Mouse (Mus musculus): Measurements from ENCODE around the gene Scimp. TPM values are rescaled to one million over a fixed set of nuclear protein-coding genes. Genes with fewer than 3 reads are reported as not detected.

Gene Scimp
- total and polyA plus RNA-seq, 3 experiments: 0.27 to 0.84 (median 0.70) TPM

DNA sequence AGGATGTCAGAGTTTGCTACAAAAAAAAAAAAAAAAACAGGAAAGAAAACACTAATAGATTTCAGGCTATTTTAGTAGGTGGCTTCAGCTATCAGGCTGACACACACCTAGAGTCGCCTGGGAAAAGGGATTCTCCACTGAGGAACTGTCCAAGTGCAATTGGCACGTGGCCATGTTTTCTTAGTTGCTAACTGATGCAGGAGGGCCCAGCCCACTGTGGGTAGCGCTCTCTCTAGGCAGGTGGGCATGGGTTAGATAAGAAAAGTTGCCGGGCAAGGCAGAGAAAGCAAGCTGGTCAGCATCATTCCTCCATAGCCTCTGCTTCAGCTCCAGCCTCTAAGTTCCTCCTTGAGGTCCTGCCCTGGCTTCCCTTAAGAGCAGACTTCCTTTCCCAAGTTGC, 4.4 kb upstream of the Scimp start:
- H3K36me3 ChIP-seq (ENCODE audit: control insufficient read depth, insufficient read depth, low read length): no peaks in the 10 kb centered on the region
- no peaks in the 10 kb centered on the region for H3K79me2 ChIP-seq (replicated peaks; ENCODE audit: control insufficient read depth, insufficient read depth, low read length)
- 53% methylated on average over 4 of the region's 4 CpGs for WGBS
- peaks cover 2% of the 10 kb centered on the region; the same call in 1 of the 2 replicates for H3K4me1 ChIP-seq (ENCODE audit: control insufficient read depth, insufficient read depth, low read length)
- H3K4me3 ChIP-seq: no peak overlapping the region
- H3K9ac ChIP-seq (ENCODE audit: low read depth, low read length): no peak overlapping the region
- TF ChIP-seq EP300 (IDR thresholded peaks at IDR 0.05; ENCODE audit: insufficient read depth, low read depth, low read length) (no peak), POLR2A (IDR thresholded peaks at IDR 0.05; ENCODE audit: insufficient read depth, low read depth, low read length) (no peak), CTCF (IDR thresholded peaks at IDR 0.05) (no peak)
- intact Hi-C loops (cut with DNase I): no loop called here
- H3K27ac ChIP-seq: no peak overlapping the region
- H3K27me3 ChIP-seq (ENCODE audit: control insufficient read depth, insufficient read depth, low read length): no peaks in the 10 kb centered on the region
- DNase-seq: no peak

DNA sequence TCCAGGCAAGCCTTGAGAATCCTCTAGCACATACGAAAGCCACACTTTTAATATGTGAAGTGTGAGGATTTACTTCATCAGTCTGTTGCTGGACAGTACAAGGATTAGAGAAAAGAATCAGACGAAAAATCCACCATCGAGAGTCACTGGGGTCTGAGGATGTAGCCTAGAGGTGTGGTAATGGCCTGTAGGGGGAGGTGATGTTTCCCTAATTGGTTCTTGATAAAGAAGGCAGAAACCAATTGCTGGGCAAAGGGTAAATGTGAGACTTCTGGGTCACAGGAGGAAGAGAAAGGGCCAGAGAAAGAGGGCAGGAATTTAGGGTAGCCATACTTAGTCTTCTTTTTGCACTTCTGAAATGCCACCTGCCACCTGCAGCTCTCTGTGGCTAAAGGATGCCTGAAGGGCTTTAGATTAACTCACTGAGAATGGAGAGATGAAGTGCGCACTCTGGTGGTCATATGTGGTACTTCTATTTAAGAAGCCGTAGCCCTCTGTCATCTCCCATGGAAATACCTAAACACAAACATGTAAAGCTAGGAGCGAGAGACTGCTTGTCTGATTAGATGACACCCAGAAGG, 3.2 kb upstream of the Scimp start:
- Histone ChIP-seq H3K79me2 (replicated peaks; ENCODE audit: control insufficient read depth, insufficient read depth, low read length) (no peaks in the 10 kb centered on the region), H3K36me3 (ENCODE audit: control insufficient read depth, insufficient read depth, low read length) (no peaks in the 10 kb centered on the region), H3K9ac (ENCODE audit: low read depth, low read length) (no peak overlapping the region), H3K27ac (no peak overlapping the region), H3K27me3 (ENCODE audit: control insufficient read depth, insufficient read depth, low read length) (no peaks in the 10 kb centered on the region), H3K4me3 (no peak overlapping the region), H3K4me1 (ENCODE audit: control insufficient read depth, insufficient read depth, low read length) (peaks cover 2% of the 10 kb centered on the region; the same call in 1 of the 2 replicates)
- intact Hi-C loops (cut with DNase I): loop anchor here (1.0 kb wide), 1 partner anchor 38 kb away; no protein-coding TSS in a partner anchor
- TF ChIP-seq CTCF (IDR thresholded peaks at IDR 0.05): peak; percentile 97; the same call in 1 of the 2 replicates
- TF ChIP-seq EP300 (IDR thresholded peaks at IDR 0.05; ENCODE audit: insufficient read depth, low read depth, low read length): no peak
- no peak for TF ChIP-seq POLR2A (IDR thresholded peaks at IDR 0.05; ENCODE audit: insufficient read depth, low read depth, low read length)
- peak in 1 of 2 experiments; percentile 45 for DNase-seq
- WGBS: 24% methylated on average over 6 of the region's 6 CpGs

DNA sequence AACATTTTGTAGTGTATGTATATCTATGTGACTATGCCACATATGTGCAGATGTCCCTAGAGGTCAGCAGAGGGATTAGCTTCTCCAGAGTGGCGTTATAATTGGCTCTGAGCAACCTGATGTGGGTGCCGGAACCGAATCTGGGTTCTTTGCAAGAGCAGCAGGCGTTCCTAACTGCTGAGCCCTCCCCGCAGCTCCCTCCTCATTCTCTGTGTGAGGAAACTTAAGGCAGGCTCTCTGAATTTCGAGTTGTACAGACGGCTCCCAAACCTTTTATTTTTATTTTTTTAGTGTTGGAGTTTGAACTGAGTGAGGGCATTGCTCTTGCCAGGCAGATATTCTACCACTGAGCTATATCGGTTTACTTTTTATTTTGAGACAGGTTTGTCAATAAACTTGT, 2.7 kb upstream of the Scimp start:
- Histone ChIP-seq H3K27me3 (ENCODE audit: control insufficient read depth, insufficient read depth, low read length) (no peaks in the 10 kb centered on the region), H3K4me3 (no peak overlapping the region), H3K36me3 (ENCODE audit: control insufficient read depth, insufficient read depth, low read length) (no peaks in the 10 kb centered on the region), H3K27ac (no peak overlapping the region), H3K79me2 (replicated peaks; ENCODE audit: control insufficient read depth, insufficient read depth, low read length) (no peaks in the 10 kb centered on the region), H3K4me1 (ENCODE audit: control insufficient read depth, insufficient read depth, low read length) (peaks cover 2% of the 10 kb centered on the region; the same call in 1 of the 2 replicates), H3K9ac (ENCODE audit: low read depth, low read length) (no peak overlapping the region)
- no peak for TF ChIP-seq EP300 (IDR thresholded peaks at IDR 0.05; ENCODE audit: insufficient read depth, low read depth, low read length)
- no peak for TF ChIP-seq CTCF (IDR thresholded peaks at IDR 0.05)
- TF ChIP-seq POLR2A (IDR thresholded peaks at IDR 0.05; ENCODE audit: insufficient read depth, low read depth, low read length): no peak
- intact Hi-C loops (cut with DNase I): loop anchor here (1.0 kb wide), 1 partner anchor 38 kb away; no protein-coding TSS in a partner anchor
- 79% methylated on average over 8 of the region's 8 CpGs for WGBS
- DNase-seq: no peak

DNA sequence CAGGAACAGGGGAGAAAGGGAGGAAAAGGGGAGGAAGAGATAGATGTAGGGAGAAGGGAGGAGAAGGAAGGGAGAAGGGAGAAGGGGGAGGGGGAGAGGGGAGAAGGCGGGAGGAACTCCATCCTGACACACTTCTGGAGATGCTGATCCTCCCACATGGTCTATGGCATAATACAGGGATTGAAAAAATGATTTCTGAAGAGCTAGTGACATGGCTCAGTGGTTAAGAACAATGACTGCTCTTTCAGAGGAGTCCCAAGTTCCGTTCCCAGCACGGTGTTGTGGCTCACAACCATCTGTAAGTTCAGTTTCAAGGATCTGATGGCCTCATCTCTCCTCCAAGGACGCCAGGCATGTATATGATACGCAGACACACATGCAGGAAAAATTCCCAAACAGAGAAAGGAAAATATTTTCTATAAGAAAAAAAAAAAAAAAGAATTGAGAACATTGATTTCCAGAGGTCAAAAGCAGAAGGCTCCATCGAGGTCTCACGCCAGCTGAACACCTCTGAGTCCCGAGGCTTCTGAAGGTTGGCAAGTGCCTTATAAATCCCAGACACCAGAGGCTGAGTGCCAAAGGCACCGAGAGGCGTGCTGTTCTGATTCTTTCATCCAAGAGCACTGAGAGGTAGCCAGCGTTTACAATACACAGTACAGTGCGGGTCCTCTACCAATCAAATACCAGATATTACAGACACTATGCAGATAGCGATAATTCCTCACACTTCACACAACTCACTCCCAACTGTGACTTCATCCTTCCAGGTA, 730 bp downstream of the Scimp start:
- no peak for TF ChIP-seq EP300 (IDR thresholded peaks at IDR 0.05; ENCODE audit: insufficient read depth, low read depth, low read length)
- no peak for TF ChIP-seq POLR2A (IDR thresholded peaks at IDR 0.05; ENCODE audit: insufficient read depth, low read depth, low read length)
- no peak for TF ChIP-seq CTCF (IDR thresholded peaks at IDR 0.05)
- Histone ChIP-seq H3K4me3 (no peak overlapping the region), H3K27me3 (ENCODE audit: control insufficient read depth, insufficient read depth, low read length) (no peaks in the 10 kb centered on the region), H3K79me2 (replicated peaks; ENCODE audit: control insufficient read depth, insufficient read depth, low read length) (no peaks in the 10 kb centered on the region), H3K36me3 (ENCODE audit: control insufficient read depth, insufficient read depth, low read length) (no peaks in the 10 kb centered on the region), H3K4me1 (ENCODE audit: control insufficient read depth, insufficient read depth, low read length) (peaks cover 2% of the 10 kb centered on the region; the same call in 1 of the 2 replicates), H3K27ac (no peak overlapping the region), H3K9ac (ENCODE audit: low read depth, low read length) (no peak overlapping the region)
- intact Hi-C loops (cut with DNase I): no loop called here
- WGBS: 57% methylated on average over 13 of the region's 13 CpGs
- DNase-seq: no peak

DNA sequence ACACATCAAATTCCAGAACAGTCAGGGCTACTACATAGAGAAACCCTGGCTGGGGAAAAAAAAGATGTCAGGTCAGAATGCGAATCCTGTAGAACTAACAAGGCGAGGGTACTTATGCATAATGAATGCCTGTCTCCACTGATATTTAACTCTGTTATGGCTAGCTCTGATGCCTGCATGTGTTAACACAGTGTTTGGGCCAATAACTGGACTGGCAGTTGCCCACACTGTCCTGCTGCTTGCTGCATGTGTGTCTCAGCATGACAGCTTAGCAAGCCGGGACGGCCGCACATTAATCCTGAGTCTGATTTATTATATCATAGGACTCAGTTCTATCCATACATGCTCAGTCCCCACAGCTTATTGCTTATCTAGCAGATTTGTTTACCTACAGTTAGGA, 1.3 kb downstream of the Scimp start:
- Histone ChIP-seq H3K9ac (ENCODE audit: low read depth, low read length) (no peak overlapping the region), H3K4me3 (no peak overlapping the region), H3K27ac (no peak overlapping the region), H3K36me3 (ENCODE audit: control insufficient read depth, insufficient read depth, low read length) (no peaks in the 10 kb centered on the region), H3K27me3 (ENCODE audit: control insufficient read depth, insufficient read depth, low read length) (no peaks in the 10 kb centered on the region), H3K4me1 (ENCODE audit: control insufficient read depth, insufficient read depth, low read length) (peaks cover 2% of the 10 kb centered on the region; the same call in 1 of the 2 replicates), H3K79me2 (replicated peaks; ENCODE audit: control insufficient read depth, insufficient read depth, low read length) (no peaks in the 10 kb centered on the region)
- TF ChIP-seq EP300 (IDR thresholded peaks at IDR 0.05; ENCODE audit: insufficient read depth, low read depth, low read length) (no peak), POLR2A (IDR thresholded peaks at IDR 0.05; ENCODE audit: insufficient read depth, low read depth, low read length) (no peak), CTCF (IDR thresholded peaks at IDR 0.05) (no peak)
- intact Hi-C loops (cut with DNase I): no loop called here
- DNase-seq: no peak
- 78% methylated on average over 5 of the region's 5 CpGs for WGBS

DNA sequence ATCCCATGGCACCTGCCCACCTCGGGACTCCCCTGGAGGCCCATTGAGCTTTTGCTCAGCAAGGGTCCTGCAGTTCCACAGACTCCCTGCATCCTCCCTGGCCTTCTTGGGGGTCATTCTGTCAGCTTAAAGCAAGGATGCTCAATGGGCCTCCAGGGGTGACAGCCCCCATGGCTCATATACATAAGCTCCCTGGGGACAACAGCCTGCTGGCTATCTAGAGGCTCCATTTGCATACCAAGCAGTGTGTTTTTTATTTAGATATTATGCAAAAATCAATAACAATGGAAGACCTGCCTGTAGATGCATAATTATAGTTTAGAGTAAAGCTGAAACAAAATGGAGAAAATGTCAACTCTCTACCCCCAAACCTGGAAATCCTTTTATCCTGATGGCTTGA, 3.4 kb downstream of the Scimp start:
- Histone ChIP-seq H3K27ac (no peak overlapping the region), H3K36me3 (ENCODE audit: control insufficient read depth, insufficient read depth, low read length) (no peaks in the 10 kb centered on the region), H3K4me3 (no peak overlapping the region), H3K4me1 (ENCODE audit: control insufficient read depth, insufficient read depth, low read length) (peaks cover 8% of the 10 kb centered on the region), H3K79me2 (replicated peaks; ENCODE audit: control insufficient read depth, insufficient read depth, low read length) (no peaks in the 10 kb centered on the region), H3K27me3 (ENCODE audit: control insufficient read depth, insufficient read depth, low read length) (no peaks in the 10 kb centered on the region), H3K9ac (ENCODE audit: low read depth, low read length) (no peak overlapping the region)
- WGBS: 35% methylated on average over 1 of the region's 1 CpGs
- TF ChIP-seq EP300 (IDR thresholded peaks at IDR 0.05; ENCODE audit: insufficient read depth, low read depth, low read length) (no peak), CTCF (IDR thresholded peaks at IDR 0.05) (no peak), POLR2A (IDR thresholded peaks at IDR 0.05; ENCODE audit: insufficient read depth, low read depth, low read length) (no peak)
- intact Hi-C loops (cut with DNase I): no loop called here
- no peak for DNase-seq
